Mouse (Mus musculus) thymus, adult 18-20 months (tissue): Measurements from ENCODE around the gene Gm10645.

ENCODE experiments used
- DNase-seq, 2 experiments: peaks; one replicate each; pipeline ENCODE4 v3.0.0; 2022; ENCODE audit warnings: mixed read lengths in 2 of 2

Gm10645 gene

GRCm38 (mm10) chr8:83167932-83168331 lies 2.0 kb upstream of the Gm10645 start:
- DNase-seq, result no peak

- peak in 1 of 2 experiments; percentile 7 for DNase-seq
Observed at GRCm38 (mm10) chr8:83165235-83165930, 587 bp downstream of the Gm10645 start, which contains the start of gene Tbc1d9. TSS of gene Tbc1d9 (plus strand) at chr8:83165352.

- no peak for DNase-seq
Observed at GRCm38 (mm10) chr8:83160613-83161012, 5.4 kb downstream of the Gm10645 start.

GRCm38 (mm10) chr8:83159615-83160014 lies 6.4 kb downstream of the Gm10645 start:
- no peak for DNase-seq

- DNase-seq, result no peak
Observed at GRCm38 (mm10) chr8:83158971-83159370, 7.0 kb downstream of the Gm10645 start.

- DNase-seq, result no peak
Observed at GRCm38 (mm10) chr8:83155110-83155509, 10.9 kb downstream of the Gm10645 start.

- no peak for DNase-seq
Observed at GRCm38 (mm10) chr8:83152470-83152869, 13.5 kb downstream of the Gm10645 start.

- no peak for DNase-seq
Observed at GRCm38 (mm10) chr8:83152055-83152454, 13.9 kb downstream of the Gm10645 start.

GRCm38 (mm10) chr8:83149124-83149523 lies 16.8 kb downstream of the Gm10645 start:
- DNase-seq, result no peak

GRCm38 (mm10) chr8:83145421-83145820 lies 20.5 kb downstream of the Gm10645 start:
- DNase-seq, result no peak

- no peak for DNase-seq
Observed at GRCm38 (mm10) chr8:83144601-83145000, 21.4 kb downstream of the Gm10645 start.

GRCm38 (mm10) chr8:83141358-83141757 lies 24.6 kb downstream of the Gm10645 start:
- DNase-seq, result no peak

GRCm38 (mm10) chr8:83140701-83141111 lies 25.3 kb downstream of the Gm10645 start:
- DNase-seq, result no peak

GRCm38 (mm10) chr8:83140068-83140467 lies 25.9 kb downstream of the Gm10645 start:
- no peak for DNase-seq

GRCm38 (mm10) chr8:83135086-83135485 lies 30.9 kb downstream of the Gm10645 start:
- DNase-seq, result no peak
